Mouse (Mus musculus): ENCODE data around the gene Cel.

DNA sequence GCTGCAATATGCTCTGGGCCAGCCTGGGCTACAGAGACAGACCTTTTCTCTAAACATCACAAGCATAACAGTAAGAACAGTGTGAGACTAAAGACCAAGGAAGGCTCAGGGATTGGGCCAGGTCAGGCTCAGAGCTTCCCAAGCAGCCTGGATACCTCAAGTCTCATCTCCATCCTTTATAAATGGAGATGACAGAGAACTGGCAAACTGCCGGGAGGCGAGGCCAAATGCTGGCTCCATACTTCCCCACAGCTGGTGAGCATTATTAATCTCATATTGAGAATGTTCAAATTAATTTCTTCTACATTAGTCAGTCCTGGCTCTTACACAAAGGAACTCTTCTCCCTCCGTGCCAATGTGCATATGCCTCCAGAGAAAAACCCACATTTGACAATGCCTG lies 13.6 kb upstream of the Cel start:
- TF ChIP-seq EP300 (IDR thresholded peaks at IDR 0.05; ENCODE audit: low read depth) (no peak), CTCF (IDR thresholded peaks at IDR 0.05; ENCODE audit: low read depth) (no peak)
